Comparison of ENCODE assay signal across 11 mouse cellular contexts in genomic region chr12:117756010-117756409, GRCm38 (mm10). TPM values are rescaled to one million over a fixed set of nuclear protein-coding genes. Genes with fewer than 3 reads are reported as not detected.
DNase-seq lines count a peak whose midpoint lies in the region; ATAC-seq and TF ChIP-seq lines count a peak whose summit lies in the region.
"Had no signal": no experiment of that assay in that cellular context is flagged by ENCODE, and none has a peak within 500 bp of the region (broad histone marks: within the 10 kb centered on the region; RNA-seq: fewer than 3 reads in every experiment).

No protein-coding gene starts in this region.

- peak; percentile 71 for ATAC-seq in CD4-positive, CD25-positive, alpha-beta regulatory T cell, adult 4 months
- ATAC-seq in heart, postnatal 0 days (ENCODE audit: insufficient read depth, low read depth): peak; percentile 67
- peak; percentile 46 for ATAC-seq in lung, postnatal 0 days
- no peak for ATAC-seq in forebrain, embryonic 16.5 days

- TF ChIP-seq CTCF in heart, postnatal 0 days (IDR thresholded peaks at IDR 0.05; ENCODE audit: low read depth): peak; percentile 29; the same call in 1 of the 2 replicates
- no peak; the same call in 1 of the 2 replicates for TF ChIP-seq CTCF in lung, postnatal 0 days (IDR thresholded peaks at IDR 0.05)

- H3K4me3 ChIP-seq in heart, postnatal 0 days (ENCODE audit: low read depth, low read length): no peak overlapping the region
- no peak overlapping the region for H3K4me3 ChIP-seq in lung, postnatal 0 days (ENCODE audit: low read depth, low read length)
- H3K4me3 ChIP-seq in forebrain, embryonic 16.5 days (replicated peaks; ENCODE audit: low read length): no peak overlapping the region
- H3K4me3 ChIP-seq: limb, embryonic 15.5 days; myocyte had no signal

- H3K4me2 ChIP-seq in heart, postnatal 0 days (ENCODE audit: low read depth, low read length): no peak overlapping the region
- H3K4me2 ChIP-seq in lung, postnatal 0 days (replicated peaks; ENCODE audit: low read depth, low read length): no peak overlapping the region
- no peak overlapping the region for H3K4me2 ChIP-seq in forebrain, embryonic 16.5 days (ENCODE audit: low read length)
- H3K4me2 ChIP-seq: limb, embryonic 15.5 days had no signal

- H3K4me1 ChIP-seq in heart, postnatal 0 days (ENCODE audit: control insufficient read depth, insufficient read depth): peaks cover 19% of the 10 kb centered on the region; the same call in 1 of the 2 replicates
- H3K4me1 ChIP-seq in lung, postnatal 0 days (ENCODE audit: insufficient read depth, low read depth, low read length): peaks cover 3% of the 10 kb centered on the region
- peaks cover 12% of the 10 kb centered on the region for H3K4me1 ChIP-seq in forebrain, embryonic 16.5 days (replicated peaks; ENCODE audit: control insufficient read depth, insufficient read depth, low read length)

- no peaks in the 10 kb centered on the region for H3K27me3 ChIP-seq in heart, postnatal 0 days (ENCODE audit: control insufficient read depth, insufficient read depth, low read length)
- H3K27me3 ChIP-seq in lung, postnatal 0 days (replicated peaks; ENCODE audit: insufficient read depth, low read length): no peaks in the 10 kb centered on the region
- no peaks in the 10 kb centered on the region for H3K27me3 ChIP-seq in forebrain, embryonic 16.5 days (replicated peaks; ENCODE audit: control insufficient read depth, insufficient read depth, low read length)
- H3K27me3 ChIP-seq: limb, embryonic 15.5 days had no signal

- no peaks in the 10 kb centered on the region for H3K9me3 ChIP-seq in heart, postnatal 0 days (replicated peaks; ENCODE audit: control insufficient read depth, low read length)
- no peaks in the 10 kb centered on the region for H3K9me3 ChIP-seq in lung, postnatal 0 days (ENCODE audit: low read length)
- no peaks in the 10 kb centered on the region for H3K9me3 ChIP-seq in forebrain, embryonic 16.5 days (ENCODE audit: control insufficient read depth, low read length)
- H3K9me3 ChIP-seq: limb, embryonic 15.5 days had no signal

- H3K9ac ChIP-seq in heart, postnatal 0 days (replicated peaks; ENCODE audit: low read depth, low read length): no peak overlapping the region
- H3K9ac ChIP-seq in lung, postnatal 0 days (replicated peaks; ENCODE audit: low read depth): no peak overlapping the region
- H3K9ac ChIP-seq in forebrain, embryonic 16.5 days (replicated peaks; ENCODE audit: low read depth, low read length): no peak overlapping the region
- H3K9ac ChIP-seq: limb, embryonic 15.5 days had no signal

- peak overlapping the region; percentile 66 for H3K27ac ChIP-seq in heart, postnatal 0 days (ENCODE audit: low read depth)
- H3K27ac ChIP-seq in lung, postnatal 0 days (ENCODE audit: low read length): peak overlapping the region; percentile 47
- no peak overlapping the region for H3K27ac ChIP-seq in forebrain, embryonic 16.5 days (ENCODE audit: low read length)
- H3K27ac ChIP-seq: limb, embryonic 15.5 days had no signal

- 0 out of 2 replicates have a peak, but pooled peaks have one; percentile 45 for TF ChIP-seq EP300 in heart, postnatal 0 days (IDR thresholded peaks at IDR 0.05; ENCODE audit: low read depth)
- TF ChIP-seq EP300 in lung, postnatal 0 days (IDR thresholded peaks at IDR 0.05): peak; percentile 29; the same call in 1 of the 2 replicates

- 7% methylated on average over 7 of the region's 7 CpGs for WGBS in heart, postnatal 0 days
- 39% methylated on average over 7 of the region's 7 CpGs for whole genome bisulfite sequencing in lung, postnatal 0 days
- 68% methylated on average over 7 of the region's 7 CpGs for WGBS in forebrain, embryonic 16.5 days

- peaks cover 13% of the 10 kb centered on the region for H3K36me3 ChIP-seq in heart, postnatal 0 days (replicated peaks; ENCODE audit: control insufficient read depth, insufficient read depth, low read length)
- peaks cover 19% of the 10 kb centered on the region for H3K36me3 ChIP-seq in lung, postnatal 0 days (ENCODE audit: insufficient read depth, low read length)
- H3K36me3 ChIP-seq in forebrain, embryonic 16.5 days (ENCODE audit: control insufficient read depth, insufficient read depth): 0 out of 2 replicates have a peak, but pooled peaks cover 6% of the 10 kb centered on the region
- H3K36me3 ChIP-seq: limb, embryonic 15.5 days had no signal

- peak; percentile 36 for DNase-seq in adrenal gland, adult 2 months
- DNase-seq in adrenal gland, adult 8-10 months: no peak
- peak; percentile 73 for DNase-seq in heart, postnatal 0 days (ENCODE audit: low spot score)
- DNase-seq in lung, postnatal 0 days (ENCODE audit: low spot score): peak; percentile 49
- no peak for DNase-seq in urinary bladder, postnatal 36 days (ENCODE audit: low spot score in 2 of 2)
- no peak for DNase-seq in natural killer cell, adult 2 months (ENCODE audit: low spot score in 2 of 2)
- DNase-seq: spleen, adult 18-20 months had no signal

RNA-seq across cellular contexts. Expression of gene Cdca7l, which starts 48.1 kb away (rescaled TPM):
- 1 to 10 TPM; 2.1 to 2.3 TPM for total RNA-seq in adrenal gland, adult 2 months (2021)
- polyA plus RNA-seq in adrenal gland, adult 2 months (2012; rRNA removed): 1.3 and 2.0 TPM in 2 replicates
- 1 to 10 TPM; 1.2 to 2.5 (median 1.4) TPM for total RNA-seq in adrenal gland, adult 8-10 months (2022)
- polyA plus RNA-seq in CD4-positive, CD25-positive, alpha-beta regulatory T cell, adult 4 months (2017; shearing (Covaris generic)): 10 to 100 TPM; 32.9 to 35.5 TPM
- 1.4 and 2.7 TPM in 2 replicates for total RNA-seq in heart, postnatal 0 days (2014; rRNA removed; ENCODE audit: low replicate concordance)
- 3.7 and 4.1 TPM in 2 replicates for polyA plus RNA-seq in heart, postnatal 0 days (2015; fragmentation: Nextera tagmentation; extraction: Ambion mirVana)
- polyA plus RNA-seq in lung, postnatal 0 days (2015; fragmentation: Nextera tagmentation; extraction: Ambion mirVana): 6.7 and 8.8 TPM in 2 replicates
- 9.0 and 9.6 TPM in 2 replicates for polyA plus RNA-seq in forebrain, embryonic 16.5 days (2015; fragmentation: Nextera tagmentation; extraction: Ambion mirVana)

Comparison
In these comparisons a context has a peak if more than half of its experiments do, and no peak if none do; other contexts are left out.
1. DNase-seq: peak in adrenal gland, adult 2 months (single experiment), heart, postnatal 0 days (single experiment) and lung, postnatal 0 days (single experiment); none in adrenal gland, adult 8-10 months (single experiment), urinary bladder, postnatal 36 days (0 of 2) and natural killer cell, adult 2 months (0 of 2).